In the genomic region with DNA sequence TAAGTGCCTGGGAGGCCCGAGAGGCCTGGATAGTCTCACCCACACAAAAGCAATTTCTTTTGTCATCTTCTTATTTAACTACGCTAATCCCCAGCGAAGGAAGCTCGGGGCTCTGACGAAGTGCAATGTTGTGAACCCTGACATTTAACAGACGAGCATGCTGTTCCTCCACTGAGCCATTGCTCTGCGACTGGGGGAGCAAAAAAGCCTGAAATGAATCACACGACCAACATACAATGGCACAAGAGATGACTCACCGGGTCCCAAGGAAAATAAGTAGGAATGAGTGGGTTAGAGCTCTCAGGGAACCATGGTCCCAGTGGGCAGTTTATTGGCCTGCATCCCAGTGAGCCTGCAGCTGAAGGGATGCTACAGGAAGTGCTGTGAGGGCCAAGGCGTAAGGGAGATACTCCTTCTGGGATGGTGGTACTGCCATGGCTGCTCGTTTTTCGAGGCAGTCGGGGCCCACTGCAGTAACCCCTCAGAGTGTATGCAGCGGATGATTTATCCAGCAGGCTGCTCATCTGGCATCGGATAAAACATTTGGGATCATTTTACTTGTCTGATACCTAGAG, we compare ENCODE assay signal across 7 mouse cellular contexts.
DNase-seq lines count a peak whose midpoint lies in the region; ATAC-seq lines count a peak whose summit lies in the region.

No protein-coding gene starts in this region.

- 35% methylated on average over 15 of the region's 15 CpGs for WGBS in heart, embryonic 15.5 days

- peaks cover 8% of the 10 kb centered on the region for H3K4me1 ChIP-seq in heart, embryonic 15.5 days (replicated peaks)

- intact Hi-C loops in left cerebral cortex, postnatal 4 days (cut with DNase I): no loop called here

- H3K9me3 ChIP-seq in heart, embryonic 15.5 days (replicated peaks): no peaks in the 10 kb centered on the region

- H3K36me3 ChIP-seq in heart, embryonic 15.5 days: no peaks in the 10 kb centered on the region

- no peak overlapping the region; the same call in 1 of the 2 replicates for H3K4me2 ChIP-seq in heart, embryonic 15.5 days

- no peak for ATAC-seq in heart, embryonic 15.5 days (replicated peaks; ENCODE audit: insufficient number of reproducible peaks, insufficient read depth, low FRiP score, low read depth)

- H3K4me3 ChIP-seq in heart, embryonic 15.5 days: no peak overlapping the region

- 0 out of 2 replicates have a peak overlapping the region, but pooled peaks have one; percentile 4 for H3K27ac ChIP-seq in heart, embryonic 15.5 days

- no peak overlapping the region for H3K9ac ChIP-seq in heart, embryonic 15.5 days

- no peak for DNase-seq in heart, adult 8-10 months (ENCODE audit: low spot score)
- DNase-seq in 3T3-L1 (ENCODE audit: low read depth, low spot score): peak; percentile 92
- peak; percentile 19 to 26 for DNase-seq in adrenal gland, adult 18-20 months (ENCODE audit: low spot score in 2 of 2)
- peak; percentile 30 for DNase-seq in left cerebral cortex, postnatal 4 days
- no peak for DNase-seq in cerebellum, adult 8-10 months
- DNase-seq in urinary bladder, postnatal 10 days (ENCODE audit: low spot score): no peak

- no peaks in the 10 kb centered on the region for H3K27me3 ChIP-seq in heart, embryonic 15.5 days

Comparison
In these comparisons a context has a peak if more than half of its experiments do, and no peak if none do; other contexts are left out.
1. DNase-seq: peak in 3T3-L1 (single experiment), adrenal gland, adult 18-20 months (2 of 2) and left cerebral cortex, postnatal 4 days (single experiment); none in heart, adult 8-10 months (single experiment), cerebellum, adult 8-10 months (single experiment) and urinary bladder, postnatal 10 days (single experiment).